Mouse (Mus musculus): Measurements from ENCODE around the gene Mrpl41. TPM values are rescaled to one million over a fixed set of nuclear protein-coding genes. Genes with fewer than 3 reads are reported as not detected.
"Not testable (repeated sequence)": the region's sequence is repeated elsewhere in the genome, so short reads cannot be mapped to it uniquely, and the experiment has no call there.

Gene Mrpl41
- 10 to 100 TPM; 91.0 to 99.1 TPM for total RNA-seq (2021)

- peak; percentile 92 for DNase-seq
- intact Hi-C loops (cut with DNase I) = no loop called here
Measured at GRCm38 (mm10) chr2:24974906-24975703, at the start of gene Mrpl41. Gene Mrpl41, minus strand, starts transcription at chr2:24975098.

GRCm38 (mm10) chr2:25022678-25023077 is 47.8 kb upstream of the Mrpl41 start:
- no peak for DNase-seq
- intact Hi-C loops (cut with DNase I) = no loop called here

GRCm38 (mm10) chr2:25008250-25008649 is 33.4 kb upstream of the Mrpl41 start:
- DNase-seq = no peak
- intact Hi-C loops (cut with DNase I) = no loop called here

GRCm38 (mm10) chr2:25006767-25007166 is 31.9 kb upstream of the Mrpl41 start:
- no peak for DNase-seq
- intact Hi-C loops (cut with DNase I) = no loop called here

- intact Hi-C loops (cut with DNase I) = no loop called here
Measured at GRCm38 (mm10) chr2:25003946-25004786, 29.3 kb upstream of the Mrpl41 start.

GRCm38 (mm10) chr2:25000544-25001235 is 25.8 kb upstream of the Mrpl41 start:
- DNase-seq = peak in 1 of 2 experiments; percentile 6
- intact Hi-C loops (cut with DNase I) = loop anchor here (2.0 kb wide), 1 partner anchor 38 kb away; the partner anchor contains the start of gene Dph7

More at GRCm38 (mm10) chr2:25003946-25004786, 29.3 kb upstream of the Mrpl41 start:
- no peak for DNase-seq

- intact Hi-C loops (cut with DNase I) = no loop called here
- no peak for DNase-seq
Measured at GRCm38 (mm10) chr2:24996471-24996870, 21.6 kb upstream of the Mrpl41 start.

GRCm38 (mm10) chr2:24995332-24995731 is 20.4 kb upstream of the Mrpl41 start:
- intact Hi-C loops (cut with DNase I) = no loop called here
- DNase-seq = no peak

- no peak for DNase-seq
- intact Hi-C loops (cut with DNase I) = no loop called here
Measured at GRCm38 (mm10) chr2:24987762-24988161, 12.9 kb upstream of the Mrpl41 start.

GRCm38 (mm10) chr2:24976960-24977359 is 2.1 kb upstream of the Mrpl41 start:
- DNase-seq = no peak
- intact Hi-C loops (cut with DNase I) = no loop called here

GRCm38 (mm10) chr2:24975704-24976297 is 903 bp upstream of the Mrpl41 start, which contains the start of gene Pnpla7:
Gene Pnpla7, plus strand, starts transcription at chr2:24976033.
- intact Hi-C loops (cut with DNase I) = no loop called here

GRCm38 (mm10) chr2:24974452-24974851 is 446 bp downstream of the Mrpl41 start:
- DNase-seq; intact Hi-C loops (cut with DNase I): not testable (repeated sequence)

More at GRCm38 (mm10) chr2:24975704-24976297, 903 bp upstream of the Mrpl41 start, which contains the start of gene Pnpla7:
- peak; percentile 70 to 75 for DNase-seq

- intact Hi-C loops (cut with DNase I) = no loop called here
- no peak for DNase-seq
Measured at GRCm38 (mm10) chr2:24970386-24970785, 4.5 kb downstream of the Mrpl41 start.

GRCm38 (mm10) chr2:24962304-24963000 is 12.4 kb downstream of the Mrpl41 start, which contains the start of gene Dph7:
Gene Dph7, plus strand, starts transcription at chr2:24962400.
- intact Hi-C loops (cut with DNase I) = loop anchor here (2.0 kb wide), 1 partner anchor 38 kb away; no protein-coding TSS in a partner anchor
- DNase-seq = peak; percentile 84 to 86

GRCm38 (mm10) chr2:24960910-24961309 is 14.0 kb downstream of the Mrpl41 start:
- DNase-seq = no peak

GRCm38 (mm10) chr2:24952537-24953055 is 22.3 kb downstream of the Mrpl41 start:
- intact Hi-C loops (cut with DNase I) = no loop called here
- DNase-seq = no peak

More at GRCm38 (mm10) chr2:24960910-24961309, 14.0 kb downstream of the Mrpl41 start:
- intact Hi-C loops (cut with DNase I) = no loop called here

GRCm38 (mm10) chr2:24950189-24950535 is 24.7 kb downstream of the Mrpl41 start:
- DNase-seq = no peak
- intact Hi-C loops (cut with DNase I) = no loop called here

- peak; percentile 97 to 98 for DNase-seq
- intact Hi-C loops (cut with DNase I) = loop anchor here (2.0 to 10.0 kb wide), 2 partner anchors 27 to 375 kb away; no protein-coding TSS in a partner anchor
Measured at GRCm38 (mm10) chr2:24949421-24950188, 25.3 kb downstream of the Mrpl41 start, which contains the start of gene Zmynd19. Gene Zmynd19, plus strand, starts transcription at chr2:24949792.

Data from heart, postnatal 36 days (tissue).